Mouse (Mus musculus): ENCODE results near the gene Rab6b. TPM values are rescaled to one million over a fixed set of nuclear protein-coding genes. Genes with fewer than 3 reads are reported as not detected.

Rab6b gene
- polyA plus RNA-seq, 1 experiment from 2014 or later = 95.2 TPM

DNA sequence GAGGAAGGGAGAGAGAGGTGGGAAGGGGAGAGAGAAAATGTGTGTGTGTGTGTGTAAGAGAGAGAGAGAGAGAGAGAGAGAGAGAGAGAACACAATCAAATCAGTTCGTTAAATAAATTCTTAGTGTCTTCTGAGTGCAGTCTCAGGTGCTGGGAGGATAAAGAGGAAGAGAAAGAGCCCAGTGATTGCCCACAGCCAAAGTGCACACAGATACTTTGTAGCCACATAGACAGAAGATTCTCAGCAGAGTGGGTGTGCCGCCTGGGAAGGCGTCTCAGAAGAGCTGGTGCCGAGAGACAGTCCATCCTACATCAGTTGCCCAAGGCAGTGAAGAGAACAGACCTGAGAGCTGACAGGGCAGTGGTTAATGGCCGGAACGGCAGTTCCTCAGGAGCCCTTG is 102.7 kb downstream of the Rab6b start:
- H3K36me3 ChIP-seq (ENCODE audit: control insufficient read depth, insufficient read depth, low read length) = no peaks in the 10 kb centered on the region
- no peaks in the 10 kb centered on the region for H3K27me3 ChIP-seq (ENCODE audit: control insufficient read depth, insufficient read depth, low read length)
- H3K27ac ChIP-seq (ENCODE audit: low read depth, low read length) = no peak overlapping the region
- no peak overlapping the region for H3K4me3 ChIP-seq (ENCODE audit: low read depth, low read length)
- 75% methylated on average over 6 of the region's 6 CpGs for WGBS
- H3K9ac ChIP-seq (replicated peaks; ENCODE audit: low read depth, low read length) = no peak overlapping the region
- H3K9me3 ChIP-seq (ENCODE audit: control insufficient read depth, low read length) = no peaks in the 10 kb centered on the region
- H3K4me2 ChIP-seq (ENCODE audit: low read depth, low read length) = no peak overlapping the region
- no peaks in the 10 kb centered on the region for H3K4me1 ChIP-seq (ENCODE audit: control insufficient read depth, insufficient read depth, low read length)
- ATAC-seq (ENCODE audit: low read depth) = no peak

DNA sequence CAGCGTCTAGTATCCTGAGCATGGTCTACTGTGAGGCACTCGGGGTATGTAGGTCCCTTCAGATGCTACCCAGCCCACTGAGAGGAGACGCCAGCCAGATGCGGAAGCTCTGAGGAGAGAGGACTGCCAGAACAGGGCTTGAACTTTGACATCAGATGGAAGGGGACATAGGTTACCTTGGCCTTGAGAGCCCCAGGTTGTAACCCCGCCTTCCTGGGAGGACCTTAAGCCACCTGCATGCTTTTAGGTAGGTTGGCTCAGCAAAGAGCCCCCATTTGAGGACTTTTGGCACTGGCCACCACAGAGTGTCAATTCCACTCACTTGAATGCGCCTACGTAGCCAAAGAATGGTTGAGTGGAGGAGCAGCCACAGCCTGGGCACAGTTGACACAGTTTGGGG is 113.1 kb downstream of the Rab6b start:
- WGBS = 94% methylated on average over 7 of the region's 7 CpGs
- no peak overlapping the region for H3K4me3 ChIP-seq (ENCODE audit: low read depth, low read length)
- no peaks in the 10 kb centered on the region for H3K9me3 ChIP-seq (ENCODE audit: control insufficient read depth, low read length)
- H3K27ac ChIP-seq (ENCODE audit: low read depth, low read length) = no peak overlapping the region
- ATAC-seq (ENCODE audit: low read depth) = no peak
- no peaks in the 10 kb centered on the region for H3K36me3 ChIP-seq (ENCODE audit: control insufficient read depth, insufficient read depth, low read length)
- no peaks in the 10 kb centered on the region for H3K4me1 ChIP-seq (ENCODE audit: control insufficient read depth, insufficient read depth, low read length)
- H3K4me2 ChIP-seq (ENCODE audit: low read depth, low read length) = no peak overlapping the region
- no peak overlapping the region for H3K9ac ChIP-seq (replicated peaks; ENCODE audit: low read depth, low read length)
- no peaks in the 10 kb centered on the region for H3K27me3 ChIP-seq (ENCODE audit: control insufficient read depth, insufficient read depth, low read length)

DNA sequence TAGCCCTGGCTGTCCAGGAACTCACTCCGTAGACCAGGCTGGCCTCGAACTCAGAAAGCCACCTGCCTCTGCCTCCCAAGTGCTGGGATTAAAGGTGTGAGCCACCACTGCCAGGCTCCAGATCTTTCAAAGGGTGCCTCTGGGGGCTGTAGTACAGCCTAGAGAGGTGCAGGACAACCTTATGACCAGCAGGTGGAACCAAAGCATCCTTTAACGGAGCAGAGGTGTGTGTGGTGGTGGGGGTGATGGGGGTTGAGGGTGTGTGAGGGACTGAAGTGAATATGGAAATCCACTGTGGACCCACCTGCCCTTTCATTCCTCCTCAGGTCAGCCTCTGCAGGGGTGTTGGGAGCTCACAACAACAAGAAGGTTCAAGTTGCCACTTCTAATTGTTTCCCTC is 113.9 kb downstream of the Rab6b start:
- no peak for ATAC-seq (ENCODE audit: low read depth)
- no peaks in the 10 kb centered on the region for H3K36me3 ChIP-seq (ENCODE audit: control insufficient read depth, insufficient read depth, low read length)
- H3K4me1 ChIP-seq (ENCODE audit: control insufficient read depth, insufficient read depth, low read length) = no peaks in the 10 kb centered on the region
- H3K27ac ChIP-seq (ENCODE audit: low read depth, low read length) = no peak overlapping the region
- no peak overlapping the region for H3K4me3 ChIP-seq (ENCODE audit: low read depth, low read length)
- H3K9ac ChIP-seq (replicated peaks; ENCODE audit: low read depth, low read length) = no peak overlapping the region
- H3K4me2 ChIP-seq (ENCODE audit: low read depth, low read length) = no peak overlapping the region
- 72% methylated on average over 3 of the region's 3 CpGs for WGBS
- no peaks in the 10 kb centered on the region for H3K27me3 ChIP-seq (ENCODE audit: control insufficient read depth, insufficient read depth, low read length)
- no peaks in the 10 kb centered on the region for H3K9me3 ChIP-seq (ENCODE audit: control insufficient read depth, low read length)

GRCm38 (mm10) chr9:103226806-103227205 is 115.2 kb downstream of the Rab6b start:
- no peak overlapping the region for H3K4me3 ChIP-seq (ENCODE audit: low read depth, low read length)
- H3K4me1 ChIP-seq (ENCODE audit: control insufficient read depth, insufficient read depth, low read length) = no peaks in the 10 kb centered on the region
- H3K27me3 ChIP-seq (ENCODE audit: control insufficient read depth, insufficient read depth, low read length) = no peaks in the 10 kb centered on the region
- no peaks in the 10 kb centered on the region for H3K9me3 ChIP-seq (ENCODE audit: control insufficient read depth, low read length)
- no peak for ATAC-seq (ENCODE audit: low read depth)
- H3K9ac ChIP-seq (replicated peaks; ENCODE audit: low read depth, low read length) = no peak overlapping the region
- no peak overlapping the region for H3K4me2 ChIP-seq (ENCODE audit: low read depth, low read length)
- WGBS = 93% methylated on average over 15 of the region's 15 CpGs
- no peaks in the 10 kb centered on the region for H3K36me3 ChIP-seq (ENCODE audit: control insufficient read depth, insufficient read depth, low read length)
- no peak overlapping the region for H3K27ac ChIP-seq (ENCODE audit: low read depth, low read length)

GRCm38 (mm10) chr9:103227760-103228159 is 116.2 kb downstream of the Rab6b start:
- WGBS = 87% methylated on average over 16 of the region's 16 CpGs
- Histone ChIP-seq H3K36me3 (ENCODE audit: control insufficient read depth, insufficient read depth, low read length) (no peaks in the 10 kb centered on the region), H3K9ac (replicated peaks; ENCODE audit: low read depth, low read length) (no peak overlapping the region), H3K4me2 (ENCODE audit: low read depth, low read length) (no peak overlapping the region), H3K4me3 (ENCODE audit: low read depth, low read length) (no peak overlapping the region), H3K4me1 (ENCODE audit: control insufficient read depth, insufficient read depth, low read length) (no peaks in the 10 kb centered on the region), H3K9me3 (ENCODE audit: control insufficient read depth, low read length) (no peaks in the 10 kb centered on the region), H3K27ac (ENCODE audit: low read depth, low read length) (no peak overlapping the region), H3K27me3 (ENCODE audit: control insufficient read depth, insufficient read depth, low read length) (no peaks in the 10 kb centered on the region)
- no peak for ATAC-seq (ENCODE audit: low read depth)

- 82% methylated on average over 13 of the region's 13 CpGs for WGBS
- no peak for ATAC-seq (ENCODE audit: low read depth)
- Histone ChIP-seq H3K9ac (replicated peaks; ENCODE audit: low read depth, low read length) (no peak overlapping the region), H3K27ac (ENCODE audit: low read depth, low read length) (no peak overlapping the region), H3K4me3 (ENCODE audit: low read depth, low read length) (no peak overlapping the region), H3K4me1 (ENCODE audit: control insufficient read depth, insufficient read depth, low read length) (no peaks in the 10 kb centered on the region), H3K4me2 (ENCODE audit: low read depth, low read length) (no peak overlapping the region), H3K36me3 (ENCODE audit: control insufficient read depth, insufficient read depth, low read length) (no peaks in the 10 kb centered on the region), H3K9me3 (ENCODE audit: control insufficient read depth, low read length) (no peaks in the 10 kb centered on the region), H3K27me3 (ENCODE audit: control insufficient read depth, insufficient read depth, low read length) (no peaks in the 10 kb centered on the region)
Observed at GRCm38 (mm10) chr9:103228370-103229003, 116.9 kb downstream of the Rab6b start.

- Histone ChIP-seq H3K27me3 (ENCODE audit: control insufficient read depth, insufficient read depth, low read length) (no peaks in the 10 kb centered on the region), H3K4me3 (ENCODE audit: low read depth, low read length) (no peak overlapping the region), H3K36me3 (ENCODE audit: control insufficient read depth, insufficient read depth, low read length) (no peaks in the 10 kb centered on the region), H3K9ac (replicated peaks; ENCODE audit: low read depth, low read length) (no peak overlapping the region), H3K27ac (ENCODE audit: low read depth, low read length) (no peak overlapping the region), H3K9me3 (ENCODE audit: control insufficient read depth, low read length) (no peaks in the 10 kb centered on the region), H3K4me2 (ENCODE audit: low read depth, low read length) (no peak overlapping the region), H3K4me1 (ENCODE audit: control insufficient read depth, insufficient read depth, low read length) (no peaks in the 10 kb centered on the region)
- ATAC-seq (ENCODE audit: low read depth) = no peak
- 83% methylated on average over 15 of the region's 15 CpGs for WGBS
Observed at GRCm38 (mm10) chr9:103229037-103229867, 117.7 kb downstream of the Rab6b start.

DNA sequence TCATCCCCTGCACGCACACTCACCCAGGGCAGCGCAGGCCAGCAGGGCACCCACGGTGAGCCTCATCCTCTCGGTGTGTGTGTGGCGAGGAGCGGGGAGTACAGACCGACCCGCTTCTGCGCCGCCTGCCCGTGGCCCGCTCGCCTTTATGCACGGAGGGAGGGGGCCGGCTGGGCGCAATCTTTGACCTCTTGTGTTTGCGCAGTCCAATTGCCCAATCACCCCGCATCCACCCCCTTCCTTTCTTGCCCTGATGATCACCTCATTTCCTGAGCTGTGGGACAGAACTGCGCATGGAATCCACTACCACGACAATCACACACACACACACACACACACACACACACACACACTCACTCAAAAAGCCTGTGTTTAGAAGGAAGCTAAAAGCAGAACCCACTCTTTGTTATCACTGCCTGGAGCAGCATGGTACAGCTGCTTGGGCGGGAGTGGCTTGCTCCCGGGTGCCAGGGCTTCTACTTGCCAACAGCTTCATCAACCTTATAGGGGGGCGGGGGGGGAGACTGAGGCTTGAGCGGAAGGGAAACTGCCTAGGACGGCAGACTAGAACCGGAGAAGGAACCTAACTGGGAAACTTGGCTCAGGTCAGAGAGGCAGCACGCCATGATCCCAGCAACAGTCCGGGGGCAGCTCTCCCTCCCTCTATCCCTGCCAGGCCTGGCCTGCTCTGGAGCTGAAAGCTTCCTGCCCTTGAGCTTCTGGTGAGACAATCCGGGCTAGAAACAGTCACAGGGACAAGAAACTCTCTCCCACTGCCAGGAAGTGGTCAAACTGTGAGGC is 118.8 kb downstream of the Rab6b start, which contains the start of the genes Gm20425 and Trf:
Gene Gm20425 (minus strand): TSS at position 157 of the 801 bp plus-strand sequence.
Gene Trf (minus strand): TSS at position 294 of the 801 bp plus-strand sequence.
- no peaks in the 10 kb centered on the region for H3K4me1 ChIP-seq (ENCODE audit: control insufficient read depth, insufficient read depth, low read length)
- peak within 1 kb of the TSS; percentile 31 for H3K4me2 ChIP-seq (ENCODE audit: low read depth, low read length)
- H3K9me3 ChIP-seq (ENCODE audit: control insufficient read depth, low read length) = no peaks in the 10 kb centered on the region
- peak; percentile 74; the same call in 1 of the 2 replicates for ATAC-seq (ENCODE audit: low read depth)
- H3K27me3 ChIP-seq (ENCODE audit: control insufficient read depth, insufficient read depth, low read length) = no peaks in the 10 kb centered on the region
- peak within 1 kb of the TSS; percentile 56; the same call in 1 of the 2 replicates for H3K27ac ChIP-seq (ENCODE audit: low read depth, low read length)
- 0 out of 2 replicates have a peak within 1 kb of the TSS, but pooled peaks have one; percentile 37 for H3K9ac ChIP-seq (replicated peaks; ENCODE audit: low read depth, low read length)
- H3K4me3 ChIP-seq (ENCODE audit: low read depth, low read length) = 0 out of 2 replicates have a peak within 1 kb of the TSS, but pooled peaks have one; percentile 16
- no peaks in the 10 kb centered on the region for H3K36me3 ChIP-seq (ENCODE audit: control insufficient read depth, insufficient read depth, low read length)
- WGBS = 34% methylated on average over 26 of the region's 29 CpGs
